Mouse (Mus musculus) midbrain, embryonic 12.5 days (tissue): Measurements from ENCODE around the gene Gm28041. TPM values are rescaled to one million over a fixed set of nuclear protein-coding genes. Genes with fewer than 3 reads are reported as not detected.
A peak's percentile ranks its signal among the peaks of the same experiment; 100 is the strongest.
"Not testable (repeated sequence)": the region's sequence is repeated elsewhere in the genome, so short reads cannot be mapped to it uniquely, and the experiment has no call there.

Experiments
- ATAC-seq: fragments of 200-750 bp; cut with Nextera tagmentation; 2 replicates; pipeline ENCODE4 v1.8.0; 2017; ENCODE audit warnings: low read depth, moderate TSS enrichment, moderate library complexity; ENCODE audit not compliant: low FRiP score
- H3K27ac ChIP-seq: fragments of 300-500 bp; sonication (generic); replicated peaks from 2 replicates; pipeline ENCODE4 v1.5.1; 2016; ENCODE audit warnings: mild to moderate bottlenecking
- H3K27me3 ChIP-seq: fragments of 300-500 bp; sonication (generic); 2 replicates; pipeline ENCODE4 v1.6.1; 2016; ENCODE audit warnings: mild to moderate bottlenecking
- H3K36me3 ChIP-seq: fragments of 300-500 bp; sonication (generic); 2 replicates; pipeline ENCODE4 v1.6.1; 2016
- H3K4me1 ChIP-seq: fragments of 300-500 bp; sonication (generic); 2 replicates; pipeline ENCODE4 v1.6.1; 2016
- H3K4me2 ChIP-seq: fragments of 300-500 bp; sonication (generic); replicated peaks from 2 replicates; pipeline ENCODE4 v1.6.1; 2016; ENCODE audit warnings: mild to moderate bottlenecking, moderate library complexity
- H3K4me3 ChIP-seq: fragments of 300-500 bp; sonication (generic); 2 replicates; pipeline ENCODE4 v1.5.1; 2016; ENCODE audit warnings: mild to moderate bottlenecking
- H3K9ac ChIP-seq: fragments of 300-500 bp; sonication (generic); replicated peaks from 2 replicates; pipeline ENCODE4 v1.6.1; 2016; ENCODE audit warnings: mild to moderate bottlenecking, moderate library complexity
- H3K9me3 ChIP-seq: fragments of 300-500 bp; sonication (generic); 2 replicates; pipeline ENCODE4 v1.6.1; 2016; ENCODE audit warnings: mild to moderate bottlenecking
- WGBS: fragments of 180-500 bp; shearing (Covaris S2); methylation state at CpG from one replicate; pipeline ENCODE4 v1.1.7; 2016; 5-methylcytosine and 5-hydroxymethylcytosine counted together
- polyA plus RNA-seq: library from polyadenylated mRNA; unstranded; fragments of >200 nt; fragmentation: Nextera tagmentation; extraction: Ambion mirVana; gene quantifications from 2 replicates; pipeline ENCODE4 v1.2.1, GENCODE M21; 2016

The Gm28041 gene
- polyA plus RNA-seq, result 0.29 TPM in 1 of 2 replicates, not detected in the other

DNA sequence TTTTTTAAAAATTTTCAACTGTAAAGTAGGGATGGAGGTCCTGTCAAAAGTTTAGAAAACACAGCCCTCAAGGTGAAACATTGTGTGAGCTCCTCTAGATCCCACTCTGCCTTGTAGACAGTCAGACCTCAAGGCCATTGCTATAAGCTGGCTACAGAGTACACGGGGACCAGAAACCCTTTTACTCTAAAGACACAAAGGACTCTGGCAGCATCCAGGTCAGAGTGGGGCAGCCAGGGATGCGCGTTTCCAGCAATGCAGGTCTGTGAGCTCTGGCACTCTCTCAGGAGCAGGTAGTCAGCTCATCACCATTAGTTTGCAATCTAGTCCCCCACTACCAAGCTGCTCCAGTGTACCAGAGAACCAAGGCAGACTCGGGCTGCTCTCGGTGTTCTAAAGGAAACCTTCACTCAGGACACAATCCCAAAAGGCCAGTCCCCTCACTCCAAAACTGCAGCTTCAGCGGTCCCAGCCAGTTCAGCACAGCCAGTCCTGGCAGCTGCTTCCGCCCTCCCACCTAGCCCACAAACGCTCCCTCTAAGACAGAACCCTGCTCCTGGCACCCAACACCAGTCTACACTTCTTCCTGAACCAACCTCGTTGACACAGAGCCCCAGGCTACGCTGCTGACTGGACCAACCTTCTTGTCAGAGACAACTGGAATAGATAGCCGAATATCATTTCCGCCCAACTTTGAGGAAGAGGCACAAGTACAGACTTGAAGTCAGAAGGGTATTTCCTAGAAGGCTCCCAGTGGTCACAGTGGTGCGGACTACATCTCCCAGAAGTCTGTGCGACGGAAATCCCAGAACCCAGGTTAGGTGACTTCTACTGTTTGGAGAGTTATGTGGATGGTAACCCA lies at the start of gene Gm28041, which contains the start of gene Zfp456:
Gene Gm28041 (minus strand): TSS at position 684 of the 862 bp plus-strand sequence.
Gene Zfp456 (minus strand): TSS at position 761 of the 862 bp plus-strand sequence.
- H3K27me3 ChIP-seq, H3K27ac ChIP-seq, H3K36me3 ChIP-seq, H3K4me1 ChIP-seq, H3K9me3 ChIP-seq: not testable (repeated sequence)
- ATAC-seq, result peak; percentile 87
- H3K9ac ChIP-seq, result peak within 1 kb of the TSS; percentile 46; the same call in 1 of the 2 replicates
- H3K4me3 ChIP-seq, result peak within 1 kb of the TSS; percentile 39
- peak within 1 kb of the TSS; percentile 53 for H3K4me2 ChIP-seq
- 15% methylated on average over 14 of the region's 15 CpGs for WGBS

GRCm38 (mm10) chr13:67422532-67422931 lies 47.0 kb upstream of the Gm28041 start:
- H3K4me2 ChIP-seq, H3K9ac ChIP-seq, H3K36me3 ChIP-seq, H3K4me3 ChIP-seq, ATAC-seq, H3K9me3 ChIP-seq, H3K27me3 ChIP-seq, H3K4me1 ChIP-seq, H3K27ac ChIP-seq: not testable (repeated sequence)
- 81% methylated on average over 2 of the region's 2 CpGs for WGBS

DNA sequence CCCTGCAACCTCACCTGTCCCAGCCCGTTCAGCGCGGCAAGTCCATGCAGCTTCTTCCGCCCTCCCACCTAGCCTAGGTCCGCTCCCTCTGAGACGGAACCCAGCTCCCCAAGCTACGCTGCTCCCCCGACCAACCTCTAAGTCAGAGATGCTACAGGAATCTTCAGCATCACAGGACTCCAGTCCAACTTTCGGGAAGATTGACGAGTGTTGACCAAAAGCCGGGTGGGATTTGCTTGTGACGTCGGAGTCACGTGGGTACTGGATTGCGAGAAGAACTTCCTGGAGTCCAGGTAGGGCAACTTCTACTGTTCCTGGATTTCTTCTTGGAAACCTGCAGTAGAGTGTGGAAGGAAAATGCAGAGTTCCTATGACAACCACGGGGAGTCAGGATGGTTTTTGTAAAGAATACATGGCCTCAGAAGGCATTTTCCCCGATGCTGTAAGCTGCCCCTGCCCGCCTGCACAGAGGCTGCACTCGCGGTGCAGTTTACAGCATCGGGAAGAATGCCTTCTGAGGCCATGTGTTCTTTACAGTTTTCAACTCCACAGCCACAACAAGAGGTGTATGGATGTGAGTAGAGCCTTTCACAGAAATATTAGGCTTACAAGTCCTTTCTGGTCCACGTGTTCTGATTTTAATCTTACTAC lies 45.8 kb upstream of the Gm28041 start, which contains the start of gene Zfp459:
Gene Zfp459 (minus strand): TSS at position 212 of the 651 bp plus-strand sequence.
- H3K9me3 ChIP-seq, result no peaks in the 10 kb centered on the region
- 3% methylated on average over 22 of the region's 22 CpGs for WGBS
- peak within 1 kb of the TSS; percentile 61 for H3K4me3 ChIP-seq
- peak within 1 kb of the TSS; percentile 54 for H3K9ac ChIP-seq
- no peaks in the 10 kb centered on the region for H3K36me3 ChIP-seq
- H3K27ac ChIP-seq, result no peak within 1 kb of the TSS
- no peaks in the 10 kb centered on the region for H3K27me3 ChIP-seq
- H3K4me1 ChIP-seq, result peaks cover 4% of the 10 kb centered on the region; the same call in 1 of the 2 replicates
- ATAC-seq, result peak; percentile 90
- H3K4me2 ChIP-seq, result peak within 1 kb of the TSS; percentile 91

DNA sequence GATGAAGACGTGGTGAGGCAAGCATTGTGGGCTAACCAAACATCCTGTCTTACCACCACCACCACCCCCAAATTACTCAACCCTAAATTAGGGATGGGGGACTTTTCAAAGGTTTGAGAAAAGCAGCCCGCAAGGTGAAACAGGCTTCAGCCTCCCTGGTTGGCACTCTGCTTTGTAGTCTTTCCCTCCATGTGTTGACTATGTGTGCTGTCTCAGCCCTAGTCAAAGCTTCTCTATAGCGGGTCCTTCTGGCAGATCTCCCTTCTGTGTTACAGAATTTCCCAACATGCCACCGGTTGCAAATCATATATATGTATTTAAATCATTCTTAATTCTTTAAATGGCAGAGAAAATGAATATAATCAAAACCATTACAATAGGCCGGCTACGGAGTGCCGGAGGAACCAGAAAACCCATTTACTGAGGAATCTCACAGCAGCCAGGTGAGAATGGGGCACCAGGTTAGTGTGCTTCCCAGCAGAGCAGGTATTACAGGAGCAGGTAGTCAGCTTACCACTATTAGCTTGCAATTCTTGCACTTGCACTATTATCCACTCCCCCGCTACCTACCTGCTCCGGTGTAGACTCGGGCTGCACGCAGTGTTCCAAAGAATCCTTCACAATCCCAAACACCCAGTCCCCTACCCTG lies 45.1 kb upstream of the Gm28041 start:
- no peak overlapping the region for H3K27ac ChIP-seq
- peak overlapping the region; percentile 54 for H3K9ac ChIP-seq
- H3K4me3 ChIP-seq, result peak overlapping the region; percentile 61
- H3K9me3 ChIP-seq, result no peaks in the 10 kb centered on the region
- ATAC-seq, result no peak
- 35% methylated on average over 11 of the region's 11 CpGs for WGBS
- peak overlapping the region; percentile 91 for H3K4me2 ChIP-seq
- H3K27me3 ChIP-seq, result no peaks in the 10 kb centered on the region
- no peaks in the 10 kb centered on the region for H3K36me3 ChIP-seq
- H3K4me1 ChIP-seq, result peaks cover 4% of the 10 kb centered on the region; the same call in 1 of the 2 replicates

DNA sequence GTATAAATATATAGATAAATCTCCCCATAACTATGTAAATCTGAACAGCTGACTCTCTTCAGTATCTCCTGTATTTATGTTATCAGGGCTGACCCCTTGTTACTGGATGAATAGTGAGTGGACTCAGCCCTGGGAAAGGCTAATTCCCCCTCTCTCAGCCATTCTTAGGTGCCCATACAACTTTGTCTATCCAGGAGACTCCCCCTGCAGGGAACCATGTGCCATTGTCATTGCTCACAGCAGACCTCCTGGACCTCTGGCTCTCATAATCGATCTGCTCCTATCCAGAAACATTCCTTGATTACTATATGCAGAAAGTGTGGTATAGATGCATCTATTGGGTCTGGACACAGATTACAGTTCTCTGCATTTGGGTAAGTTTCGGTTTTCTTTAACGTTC lies 41.3 kb upstream of the Gm28041 start:
- WGBS, result 90% methylated on average over 3 of the region's 3 CpGs

DNA sequence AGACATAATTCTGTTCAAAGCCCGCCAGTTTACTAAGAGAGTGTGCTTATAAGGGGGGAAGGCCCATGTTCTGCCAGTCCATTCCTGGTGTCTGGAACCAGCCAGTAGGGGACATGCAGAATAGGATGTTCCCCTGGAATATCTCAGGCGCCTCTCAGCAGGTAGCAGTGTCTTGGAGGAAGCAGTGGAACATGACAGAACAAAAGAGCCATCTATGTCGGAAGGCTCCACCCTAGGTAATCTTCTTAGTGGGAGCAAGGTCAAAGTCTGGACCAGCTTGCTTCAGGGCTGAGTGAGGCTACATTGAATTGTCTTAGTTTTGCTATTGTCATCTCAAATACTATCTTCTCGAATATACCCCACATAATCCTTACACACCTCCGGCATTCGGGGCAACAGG lies 40.2 kb upstream of the Gm28041 start:
- 85% methylated on average over 6 of the region's 6 CpGs for WGBS
- no peak for ATAC-seq
- no peak overlapping the region for H3K4me3 ChIP-seq

More for the DNA sequence above, 41.3 kb upstream of the Gm28041 start:
- Histone ChIP-seq H3K27me3 (no peaks in the 10 kb centered on the region), H3K4me2 (no peak overlapping the region), H3K9me3 (no peaks in the 10 kb centered on the region), H3K36me3 (no peaks in the 10 kb centered on the region), H3K4me3 (no peak overlapping the region), H3K9ac (no peak overlapping the region), H3K4me1 (peaks cover 4% of the 10 kb centered on the region; the same call in 1 of the 2 replicates), H3K27ac (no peak overlapping the region)
- ATAC-seq, result no peak

GRCm38 (mm10) chr13:67413634-67414033 lies 38.1 kb upstream of the Gm28041 start:
- not testable (repeated sequence) for H3K27me3 ChIP-seq, H3K27ac ChIP-seq, ATAC-seq, H3K4me2 ChIP-seq, H3K36me3 ChIP-seq, H3K9ac ChIP-seq, H3K4me3 ChIP-seq, H3K9me3 ChIP-seq, H3K4me1 ChIP-seq
- 73% methylated on average over 3 of the region's 3 CpGs for WGBS

More for the DNA sequence above, 40.2 kb upstream of the Gm28041 start:
- Histone ChIP-seq H3K9me3 (no peaks in the 10 kb centered on the region), H3K27ac (no peak overlapping the region), H3K4me2 (no peak overlapping the region), H3K27me3 (no peaks in the 10 kb centered on the region), H3K36me3 (no peaks in the 10 kb centered on the region), H3K9ac (no peak overlapping the region), H3K4me1 (peaks cover 1% of the 10 kb centered on the region; the same call in 1 of the 2 replicates)

GRCm38 (mm10) chr13:67399183-67399903 lies 23.8 kb upstream of the Gm28041 start, which contains the start of gene Zfp429:
Gene Zfp429, minus strand, starts transcription at chr13:67399819.
- H3K9ac ChIP-seq, result peak within 1 kb of the TSS; percentile 60; the same call in 1 of the 2 replicates
- ATAC-seq, result peak; percentile 97
- H3K4me3 ChIP-seq, result peak within 1 kb of the TSS; percentile 60
- WGBS, result 3% methylated on average over 16 of the region's 16 CpGs
- not testable (repeated sequence) for H3K4me1 ChIP-seq, H3K9me3 ChIP-seq, H3K36me3 ChIP-seq, H3K27me3 ChIP-seq, H3K27ac ChIP-seq
- peak within 1 kb of the TSS; percentile 69 for H3K4me2 ChIP-seq

DNA sequence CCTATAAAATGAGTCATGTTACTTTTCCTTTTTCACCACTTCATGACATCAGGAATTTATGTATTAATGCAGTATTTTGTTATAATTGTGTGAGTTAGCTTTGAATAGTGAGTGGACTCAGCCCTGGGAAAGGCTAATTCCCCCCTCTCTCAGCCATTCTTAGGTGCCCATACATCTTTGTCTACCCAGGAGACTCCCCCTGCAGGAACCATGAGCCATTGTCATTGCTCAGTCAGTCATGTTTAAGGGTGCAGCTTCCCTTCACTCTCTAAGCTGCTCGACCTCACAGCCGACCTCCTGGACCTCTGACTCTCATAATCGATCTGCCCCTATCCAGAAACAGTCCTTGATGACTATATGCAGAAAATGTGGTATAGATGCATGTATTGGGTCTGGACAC lies 722 bp upstream of the Gm28041 start:
- H3K4me2 ChIP-seq, H3K9me3 ChIP-seq, ATAC-seq, H3K4me3 ChIP-seq, H3K4me1 ChIP-seq, H3K36me3 ChIP-seq, H3K27me3 ChIP-seq, H3K27ac ChIP-seq, H3K9ac ChIP-seq: not testable (repeated sequence)
- 61% methylated on average over 3 of the region's 3 CpGs for WGBS

- Histone ChIP-seq H3K4me1 (peaks cover 7% of the 10 kb centered on the region; the same call in 1 of the 2 replicates), H3K27me3 (no peaks in the 10 kb centered on the region), H3K4me2 (peak within 1 kb of the TSS; percentile 61), H3K9ac (peak within 1 kb of the TSS; percentile 53), H3K27ac (no peak within 1 kb of the TSS), H3K9me3 (no peaks in the 10 kb centered on the region), H3K36me3 (no peaks in the 10 kb centered on the region), H3K4me3 (peak within 1 kb of the TSS; percentile 76)
- WGBS, result under 1% methylated on average over 15 of the region's 15 CpGs
- ATAC-seq, result peak; percentile 95
Observed at GRCm38 (mm10) chr13:67360131-67360744, 15.3 kb downstream of the Gm28041 start, which contains the start of the genes Gm28044 and Zfp953. Gene Gm28044, minus strand, starts transcription at chr13:67360536. Gene Zfp953, minus strand, starts transcription at chr13:67360605.

DNA sequence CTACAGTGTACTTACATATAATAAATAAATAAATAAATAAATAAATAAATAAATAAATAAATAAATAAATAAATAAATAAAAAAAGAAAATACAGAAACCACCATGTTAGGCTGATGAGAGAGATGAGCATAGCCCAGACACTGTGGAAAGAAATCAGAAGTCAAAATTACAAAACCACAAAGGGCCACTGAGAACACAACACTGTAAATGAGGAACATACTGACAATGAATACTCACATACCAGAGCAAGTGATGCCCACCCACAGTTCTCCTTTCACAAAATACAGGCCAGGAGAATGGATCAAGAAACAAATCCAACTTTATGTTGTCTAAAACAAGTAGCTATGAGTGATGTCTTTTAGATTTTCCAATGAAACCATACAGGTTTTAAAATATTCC lies 23.7 kb downstream of the Gm28041 start:
- no peak overlapping the region for H3K27ac ChIP-seq
- no peaks in the 10 kb centered on the region for H3K27me3 ChIP-seq
- no peak overlapping the region for H3K4me3 ChIP-seq
- no peak overlapping the region for H3K9ac ChIP-seq
- no peak overlapping the region for H3K4me2 ChIP-seq
- no peaks in the 10 kb centered on the region for H3K4me1 ChIP-seq
- no peak for ATAC-seq
- no peaks in the 10 kb centered on the region for H3K36me3 ChIP-seq
- no peaks in the 10 kb centered on the region for H3K9me3 ChIP-seq
